Mouse (Mus musculus) MEL (cell line): ENCODE measurements around the gene Mex3a.

Experiments
- CTCF ChIP-seq, 3 experiments: IDR thresholded peaks in 2 of 3; conservative IDR thresholded peaks in 1 of 3; 2 replicates each; pipeline ENCODE4 v1.5.1; 2011 to 2012; ENCODE audit warnings: low read length in 3 of 3, low read depth in 2 of 3, mild to moderate bottlenecking in 2 of 3, improper control_type of control experiment in 1 of 3, inconsistent platforms in 1 of 3, mixed read lengths in 1 of 3, moderate library complexity in 1 of 3; ENCODE audit not compliant: control insufficient read depth in 1 of 3, insufficient read depth in 1 of 3, poor library complexity in 1 of 3, severe bottlenecking in 1 of 3
- TCF12 ChIP-seq: IDR thresholded peaks from 2 replicates; pipeline ENCODE4 v1.6.1; 2014; ENCODE audit warnings: low read depth, mild to moderate bottlenecking, inconsistent platforms, low read length, improper control_type of control experiment, moderate library complexity
- ZNF384 ChIP-seq: IDR thresholded peaks from 2 replicates; pipeline ENCODE4 v1.6.1; 2012; ENCODE audit warnings: low read depth, mild to moderate bottlenecking, inconsistent platforms, low read length, improper control_type of control experiment

DNA sequence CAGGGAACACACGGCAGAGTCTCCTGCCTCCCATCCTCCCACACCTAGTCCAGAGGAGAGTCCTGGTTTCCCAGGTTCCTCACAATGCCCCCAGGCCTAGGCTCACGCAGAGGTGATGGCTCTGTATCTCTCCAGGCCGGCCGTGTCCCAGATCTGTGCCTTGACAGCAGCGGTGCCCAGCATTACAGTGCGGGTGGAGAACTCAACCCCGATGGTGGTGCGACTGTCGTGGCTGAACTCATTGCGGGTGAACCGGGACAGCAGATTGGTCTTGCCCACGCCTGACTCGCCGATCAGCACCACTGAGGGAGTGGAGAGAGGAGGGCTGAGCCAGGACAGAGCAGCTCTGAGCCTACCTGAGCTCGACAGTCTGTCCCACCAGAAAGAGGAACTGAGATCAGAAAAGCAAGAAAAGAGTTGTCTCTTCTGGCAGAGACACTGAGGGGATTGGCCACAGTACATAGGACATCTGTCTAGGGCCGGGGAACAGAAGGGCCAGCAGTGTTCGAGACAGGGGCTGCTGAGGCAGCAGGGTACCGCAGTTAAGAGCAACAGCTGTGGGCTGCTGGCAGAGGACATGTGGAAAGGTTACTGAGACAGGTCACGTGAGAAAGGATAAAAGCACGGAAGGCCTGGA lies 12.9 kb downstream of the Mex3a start:
- no peak for TF ChIP-seq ZNF384
- no peak for TF ChIP-seq TCF12
- no peak; a peak in 1 of 6 replicates for TF ChIP-seq CTCF (IDR thresholded peaks at IDR 0.05 in 2 of 3, conservative IDR thresholded peaks at IDR 0.05 in 1 of 3; ENCODE audit: control insufficient read depth in 1 of 3, insufficient read depth in 1 of 3, low read depth in 2 of 3, low read length in 3 of 3, poor library complexity in 1 of 3, severe bottlenecking in 1 of 3)
